Mouse (Mus musculus) cerebellum, adult 2 months (tissue): ENCODE data around the gene C2cd4a. TPM values are rescaled to one million over a fixed set of nuclear protein-coding genes. Genes with fewer than 3 reads are reported as not detected.

Experiments
- DNase-seq, 2 experiments: peaks; one replicate each; pipeline ENCODE4 v3.0.0; 2021
- H3K27ac ChIP-seq: fragments of 200-500 bp; 2 replicates; pipeline ENCODE4 v1.5.1; 2012; ENCODE audit warnings: low read length, control low read depth, inconsistent platforms; ENCODE audit not compliant: insufficient read depth
- H3K27me3 ChIP-seq: fragments of 200-500 bp; 2 replicates; pipeline ENCODE4 v1.6.1; 2012; ENCODE audit warnings: inconsistent platforms, mild to moderate bottlenecking, low read length, moderate library complexity; ENCODE audit not compliant: control insufficient read depth, insufficient read depth
- H3K4me1 ChIP-seq: fragments of 200-500 bp; 2 replicates; pipeline ENCODE4 v1.6.1; 2011; ENCODE audit warnings: low read length; ENCODE audit not compliant: control insufficient read depth, insufficient read depth
- H3K4me3 ChIP-seq: fragments of 200-500 bp; replicated peaks from 2 replicates; pipeline ENCODE3; 2011; ENCODE audit warnings: mild to moderate bottlenecking, low read depth, low read length, control low read depth; ENCODE audit not compliant: insufficient read depth
- CTCF ChIP-seq: fragments of 200-500 bp; IDR thresholded peaks from 2 replicates; pipeline ENCODE4 v1.5.1; 2011; ENCODE audit warnings: low read depth, mild to moderate bottlenecking, control low read depth, low read length, moderate library complexity, borderline replicate concordance; ENCODE audit not compliant: insufficient read depth
- POLR2A ChIP-seq: fragments of 200-500 bp; IDR thresholded peaks from 2 replicates; pipeline ENCODE4 v1.6.1; 2011; ENCODE audit warnings: low read length, control low read depth, borderline replicate concordance; ENCODE audit not compliant: insufficient read depth
- WGBS: fragments of 180-500 bp; shearing (Covaris S2); methylation state at CpG from one replicate; pipeline ENCODE4 v1.1.7; 2018; 5-methylcytosine and 5-hydroxymethylcytosine counted together
- polyA plus RNA-seq: library from polyadenylated mRNA; depleted of rRNA; stranded (reverse); fragments of >200 nt; gene quantifications from 2 replicates; pipeline ENCODE4 v1.2.3, GENCODE M21; 2012

The C2cd4a gene
- polyA plus RNA-seq, 1 experiment: 0.07 TPM

DNA sequence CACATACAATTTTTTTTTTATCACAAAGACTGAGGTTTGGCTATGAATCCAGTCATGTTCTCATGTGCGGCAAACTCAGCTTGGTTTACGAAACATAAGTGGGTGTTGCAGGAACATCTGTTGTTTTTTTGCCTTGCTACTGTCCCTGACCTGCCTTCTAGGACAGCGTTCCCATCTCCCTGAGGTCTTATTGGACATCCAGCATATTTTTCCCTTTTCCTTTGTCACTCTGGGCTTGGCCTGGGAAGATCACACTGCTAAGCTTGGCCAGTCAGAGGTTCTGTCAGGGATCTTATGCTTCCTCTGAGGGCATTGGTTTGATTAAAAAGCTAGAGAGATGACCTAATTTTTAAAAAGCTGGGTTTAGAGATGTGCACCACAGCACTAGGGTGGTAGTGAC, 21.0 kb downstream of the C2cd4a start:
- no peak for TF ChIP-seq CTCF
- no peak for TF ChIP-seq POLR2A
- 56% methylated on average over 3 of the region's 3 CpGs for WGBS
- H3K27me3 ChIP-seq: no peaks in the 10 kb centered on the region
- H3K27ac ChIP-seq: no peak overlapping the region
- H3K4me1 ChIP-seq: no peaks in the 10 kb centered on the region
- no peak for DNase-seq
- H3K4me3 ChIP-seq: no peak overlapping the region

DNA sequence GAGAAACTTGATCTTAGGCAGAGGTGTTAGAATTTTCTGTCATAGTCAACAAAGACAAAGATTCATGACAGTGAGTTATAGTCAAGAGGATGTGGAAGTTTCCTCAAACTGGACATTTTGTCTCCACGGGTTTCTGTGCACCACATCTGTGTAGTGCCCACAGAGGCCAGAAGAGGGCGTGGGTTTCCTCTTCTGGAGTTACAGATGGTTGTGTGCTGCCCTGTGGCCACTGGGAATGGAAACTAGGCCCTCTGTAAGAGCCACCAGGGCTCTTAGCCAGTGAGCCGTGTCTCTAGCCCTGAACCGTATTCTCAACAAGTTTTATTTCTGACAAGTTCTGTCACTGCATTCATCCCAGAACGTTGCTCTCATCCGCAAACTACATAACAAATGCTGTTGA, 21.6 kb downstream of the C2cd4a start:
- TF ChIP-seq POLR2A: no peak
- TF ChIP-seq CTCF: no peak
- WGBS: 54% methylated on average over 6 of the region's 6 CpGs
- Histone ChIP-seq H3K27ac (no peak overlapping the region), H3K4me3 (no peak overlapping the region), H3K27me3 (no peaks in the 10 kb centered on the region), H3K4me1 (no peaks in the 10 kb centered on the region)
- no peak for DNase-seq

DNA sequence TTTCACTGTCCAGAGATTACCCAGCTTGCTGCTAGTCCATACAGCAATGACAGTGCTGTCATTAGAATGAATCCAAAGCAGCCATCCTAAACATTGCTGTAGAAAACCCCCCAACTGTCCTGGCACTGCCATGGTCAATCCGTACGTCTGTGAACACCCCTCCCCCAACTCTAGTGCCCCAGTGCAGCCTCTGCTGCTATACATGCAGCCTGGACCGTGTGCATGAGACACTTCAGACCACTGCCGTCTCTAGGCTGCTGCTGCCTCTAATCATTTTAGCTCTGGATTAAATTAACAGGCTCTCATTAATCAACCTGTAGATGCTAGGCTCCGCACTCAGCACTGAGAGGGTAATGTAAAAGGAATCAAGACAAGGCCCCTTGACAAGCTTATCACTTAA, 25.1 kb downstream of the C2cd4a start:
- WGBS: 74% methylated on average over 5 of the region's 5 CpGs
- no peaks in the 10 kb centered on the region for H3K27me3 ChIP-seq
- H3K4me1 ChIP-seq: no peaks in the 10 kb centered on the region
- DNase-seq: no peak
- no peak for TF ChIP-seq POLR2A
- TF ChIP-seq CTCF: no peak
- H3K27ac ChIP-seq: no peak overlapping the region
- no peak overlapping the region for H3K4me3 ChIP-seq

DNA sequence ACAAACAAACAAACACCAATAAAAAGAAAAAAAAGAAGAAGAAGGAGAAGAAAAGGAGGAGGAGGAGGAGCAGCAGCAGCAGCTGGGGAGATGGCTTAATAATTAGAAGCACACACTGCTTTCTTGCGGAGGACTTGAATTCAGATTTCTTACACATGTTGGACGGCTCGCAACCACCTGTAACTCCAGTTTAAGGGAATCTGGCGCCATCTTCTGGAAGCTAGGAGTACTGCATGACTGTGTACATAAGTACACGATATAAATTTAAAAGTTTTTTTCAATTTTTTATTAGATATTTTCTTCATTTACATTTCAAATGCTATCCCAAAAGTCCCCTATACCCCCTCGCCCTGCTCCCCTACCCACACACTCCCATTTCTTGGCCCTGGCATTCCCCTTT, 29.9 kb downstream of the C2cd4a start:
- 23% methylated on average over 6 of the region's 6 CpGs for WGBS
- Histone ChIP-seq H3K27me3 (no peaks in the 10 kb centered on the region), H3K27ac (no peak overlapping the region), H3K4me3 (no peak overlapping the region), H3K4me1 (no peaks in the 10 kb centered on the region)
- peak; percentile 33 to 40 for DNase-seq
- TF ChIP-seq CTCF (peak; percentile 66), POLR2A (no peak)

DNA sequence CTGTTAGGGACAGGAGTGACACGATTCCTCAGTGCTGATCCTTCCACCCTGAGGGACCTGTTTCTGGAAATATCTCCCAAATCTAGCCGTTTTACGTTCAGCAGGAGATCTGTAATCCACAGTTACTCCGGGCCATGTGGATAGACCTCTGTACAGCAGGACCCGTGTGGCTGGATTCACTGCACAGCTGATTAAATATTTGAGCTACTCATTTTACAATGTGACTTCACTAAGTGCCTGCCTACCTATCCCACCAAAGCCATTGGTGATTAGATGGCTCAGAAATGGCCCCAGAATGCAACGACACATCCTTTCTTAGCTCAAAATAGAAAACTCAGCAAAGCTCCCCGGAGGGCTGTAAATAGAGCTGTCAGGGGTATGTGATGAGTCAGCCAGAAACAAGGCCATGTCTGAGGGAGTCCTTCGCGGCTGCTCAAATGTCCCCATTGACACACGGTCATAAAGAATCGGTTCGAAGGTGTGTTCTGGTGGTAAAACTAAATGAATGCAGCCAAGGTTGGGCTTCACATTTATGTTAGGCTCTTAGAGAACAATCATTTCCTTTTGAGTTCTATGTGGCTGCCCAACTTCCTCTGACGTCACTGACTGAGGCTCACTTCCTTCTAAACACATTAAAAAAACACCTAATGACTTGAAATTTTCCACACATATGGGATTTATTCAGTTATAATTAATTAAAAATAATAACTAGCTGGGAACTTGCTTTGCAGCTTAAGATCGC, 32.9 kb downstream of the C2cd4a start:
- H3K4me1 ChIP-seq: no peaks in the 10 kb centered on the region
- H3K27ac ChIP-seq: no peak overlapping the region
- WGBS: 57% methylated on average over 14 of the region's 14 CpGs
- no peak for DNase-seq
- TF ChIP-seq CTCF (no peak), POLR2A (no peak)
- no peak overlapping the region for H3K4me3 ChIP-seq
- H3K27me3 ChIP-seq: no peaks in the 10 kb centered on the region

DNA sequence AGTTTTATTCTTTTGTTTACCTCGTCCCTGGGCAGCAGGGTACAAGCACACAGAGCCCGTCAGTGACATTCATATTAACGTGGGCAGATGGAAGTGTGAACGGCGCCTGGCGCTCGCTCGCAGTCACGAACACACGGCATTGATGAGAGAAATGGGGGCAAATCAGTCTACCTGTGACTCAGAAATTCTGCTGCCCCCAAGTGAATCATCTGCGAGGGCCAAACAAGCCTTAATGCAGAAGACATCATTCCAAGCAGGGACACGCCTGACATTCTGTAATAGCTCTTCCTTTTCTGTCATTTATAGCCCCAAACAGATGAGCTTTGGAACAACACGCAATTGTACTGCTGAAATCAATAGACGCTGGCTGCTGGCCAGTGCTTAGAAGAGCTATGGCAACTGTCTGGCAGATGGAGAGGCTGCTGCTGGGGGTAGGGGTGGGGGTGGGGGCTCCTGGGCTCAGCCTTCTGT, 36.9 kb downstream of the C2cd4a start:
- no peak for TF ChIP-seq CTCF
- no peak for TF ChIP-seq POLR2A
- Histone ChIP-seq H3K27me3 (no peaks in the 10 kb centered on the region), H3K4me3 (no peak overlapping the region), H3K27ac (no peak overlapping the region), H3K4me1 (no peaks in the 10 kb centered on the region)
- WGBS: 9% methylated on average over 14 of the region's 14 CpGs
- peak; percentile 11 to 14 for DNase-seq

DNA sequence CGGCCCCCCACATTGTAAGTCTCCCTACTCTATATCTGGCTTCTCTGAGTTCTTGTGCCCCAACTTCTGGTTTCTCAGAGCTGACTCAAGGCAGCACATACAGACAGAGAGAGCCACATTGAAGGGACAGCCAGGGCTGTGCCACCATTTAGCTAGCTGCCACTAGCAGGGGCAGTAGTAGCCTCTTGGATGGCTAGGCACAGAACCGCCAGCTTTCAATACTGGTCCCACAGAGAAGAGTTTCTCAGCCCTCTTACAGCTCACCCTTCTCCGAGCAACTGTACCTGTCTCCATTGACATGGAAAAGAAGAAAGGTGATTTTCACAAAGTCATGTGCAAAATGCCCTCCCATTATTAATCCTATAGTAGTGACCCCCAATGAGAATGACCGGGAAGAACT, 37.5 kb downstream of the C2cd4a start:
- TF ChIP-seq CTCF (no peak), POLR2A (no peak)
- no peaks in the 10 kb centered on the region for H3K27me3 ChIP-seq
- no peak overlapping the region for H3K27ac ChIP-seq
- 82% methylated on average over 4 of the region's 4 CpGs for WGBS
- no peak overlapping the region for H3K4me3 ChIP-seq
- no peak for DNase-seq
- no peaks in the 10 kb centered on the region for H3K4me1 ChIP-seq

DNA sequence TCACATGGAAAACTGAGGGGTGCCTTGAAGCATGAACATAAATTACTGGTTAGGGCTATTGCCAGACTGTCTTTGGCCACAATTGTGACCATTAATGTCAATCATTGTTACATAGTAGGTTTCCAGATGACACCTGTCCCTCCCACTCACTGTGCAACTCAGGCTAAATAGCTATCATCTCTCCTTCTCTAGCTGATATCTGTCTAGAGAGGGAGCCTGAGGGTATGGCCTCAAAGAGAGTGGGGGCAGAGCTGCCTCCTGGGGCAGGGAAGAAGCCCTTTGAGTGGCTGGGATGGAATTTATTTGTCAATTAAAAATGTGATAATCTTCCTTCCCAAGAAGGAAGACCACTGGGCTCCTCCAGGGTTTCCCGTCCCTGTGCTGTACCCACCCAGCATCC, 37.9 kb downstream of the C2cd4a start:
- 93% methylated on average over 1 of the region's 1 CpGs for WGBS
- no peak for DNase-seq
- H3K4me1 ChIP-seq: no peaks in the 10 kb centered on the region
- no peaks in the 10 kb centered on the region for H3K27me3 ChIP-seq
- no peak overlapping the region for H3K4me3 ChIP-seq
- no peak for TF ChIP-seq CTCF
- TF ChIP-seq POLR2A: no peak
- H3K27ac ChIP-seq: no peak overlapping the region
